Mouse (Mus musculus): ENCODE data around the gene Polr1b. TPM values are rescaled to one million over a fixed set of nuclear protein-coding genes. Genes with fewer than 3 reads are reported as not detected.

Polr1b gene
- polyA plus RNA-seq, 1 experiment from 2014 or later, result 26.8 TPM

DNA sequence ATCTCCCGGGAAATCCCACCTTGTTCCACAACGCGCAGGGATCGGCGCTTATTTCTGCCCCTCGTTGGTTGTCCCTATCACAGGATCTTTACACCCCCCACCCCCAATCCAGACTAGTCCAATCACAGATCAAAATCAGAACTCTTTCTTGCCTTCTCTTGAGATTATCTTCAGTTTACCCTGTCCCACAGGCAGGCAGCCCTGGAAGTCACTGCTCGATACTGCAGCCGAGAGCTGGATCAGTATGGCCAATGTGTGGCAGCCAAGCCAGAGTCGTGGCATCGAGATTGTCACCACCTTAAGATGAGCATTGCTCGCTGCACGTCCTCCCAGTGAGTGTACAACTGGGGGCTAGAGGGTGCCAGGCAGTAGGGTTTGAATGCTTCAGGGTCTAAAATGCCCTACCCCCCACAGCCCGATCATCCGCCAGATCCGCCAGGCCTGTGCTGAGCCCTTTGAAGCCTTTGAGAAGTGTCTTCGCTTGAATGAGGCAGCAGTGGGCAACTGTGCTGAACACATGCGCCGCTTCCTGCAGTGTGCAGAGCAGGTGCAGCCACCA is 29.3 kb downstream of the Polr1b start:
- Histone ChIP-seq H3K27ac (ENCODE audit: low read length) (peak overlapping the region; percentile 88; the same call in 1 of the 2 replicates), H3K4me1 (ENCODE audit: control insufficient read depth, insufficient read depth, low read length) (peaks cover 10% of the 10 kb centered on the region; the same call in 1 of the 2 replicates), H3K36me3 (ENCODE audit: control insufficient read depth, insufficient read depth, low read length) (peaks cover 31% of the 10 kb centered on the region), H3K4me2 (replicated peaks; ENCODE audit: low read depth, low read length) (peak overlapping the region; percentile 88), H3K9me3 (ENCODE audit: control insufficient read depth, low read depth, low read length) (peaks cover 7% of the 10 kb centered on the region; the same call in 1 of the 2 replicates), H3K9ac (replicated peaks; ENCODE audit: low read depth, low read length) (peak overlapping the region; percentile 63), H3K4me3 (ENCODE audit: low read depth, low read length) (peak overlapping the region; percentile 48), H3K27me3 (ENCODE audit: control insufficient read depth, insufficient read depth, low read length) (no peaks in the 10 kb centered on the region)
- peak; percentile 20 for ATAC-seq (ENCODE audit: insufficient number of reproducible peaks, insufficient read depth, low FRiP score, low read depth)
- WGBS, result 37% methylated on average over 18 of the region's 18 CpGs

DNA sequence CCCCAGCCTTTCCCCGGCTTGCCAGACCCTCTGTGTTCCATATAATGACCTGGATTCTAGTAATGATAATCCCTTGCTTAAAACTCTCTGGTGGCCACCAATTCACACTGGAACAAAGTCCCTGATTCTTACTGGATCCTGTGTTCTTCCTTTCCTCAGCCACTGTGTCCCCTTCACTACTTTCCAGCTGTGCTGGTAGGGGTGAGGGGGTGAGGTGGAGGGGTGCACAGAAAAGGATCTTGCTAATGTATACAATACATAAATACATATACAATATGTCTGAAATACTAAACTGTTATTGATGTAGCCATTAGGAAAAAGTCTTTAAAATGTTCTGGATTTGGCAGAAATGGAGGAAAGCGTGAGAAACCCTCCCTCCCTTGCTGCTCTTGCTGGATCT is 30.0 kb downstream of the Polr1b start:
- 0 out of 2 replicates have a peak overlapping the region, but pooled peaks have one; percentile 88 for H3K27ac ChIP-seq (ENCODE audit: low read length)
- no peak for ATAC-seq (ENCODE audit: insufficient number of reproducible peaks, insufficient read depth, low FRiP score, low read depth)
- WGBS, result 90% methylated on average over 2 of the region's 2 CpGs
- H3K9me3 ChIP-seq (ENCODE audit: control insufficient read depth, low read depth, low read length), result peaks cover 7% of the 10 kb centered on the region; the same call in 1 of the 2 replicates
- H3K9ac ChIP-seq (replicated peaks; ENCODE audit: low read depth, low read length), result no peak overlapping the region
- no peak overlapping the region; the same call in 1 of the 2 replicates for H3K4me2 ChIP-seq (replicated peaks; ENCODE audit: low read depth, low read length)
- peaks cover 10% of the 10 kb centered on the region; the same call in 1 of the 2 replicates for H3K4me1 ChIP-seq (ENCODE audit: control insufficient read depth, insufficient read depth, low read length)
- H3K36me3 ChIP-seq (ENCODE audit: control insufficient read depth, insufficient read depth, low read length), result peaks cover 25% of the 10 kb centered on the region
- no peak overlapping the region for H3K4me3 ChIP-seq (ENCODE audit: low read depth, low read length)
- no peaks in the 10 kb centered on the region for H3K27me3 ChIP-seq (ENCODE audit: control insufficient read depth, insufficient read depth, low read length)

DNA sequence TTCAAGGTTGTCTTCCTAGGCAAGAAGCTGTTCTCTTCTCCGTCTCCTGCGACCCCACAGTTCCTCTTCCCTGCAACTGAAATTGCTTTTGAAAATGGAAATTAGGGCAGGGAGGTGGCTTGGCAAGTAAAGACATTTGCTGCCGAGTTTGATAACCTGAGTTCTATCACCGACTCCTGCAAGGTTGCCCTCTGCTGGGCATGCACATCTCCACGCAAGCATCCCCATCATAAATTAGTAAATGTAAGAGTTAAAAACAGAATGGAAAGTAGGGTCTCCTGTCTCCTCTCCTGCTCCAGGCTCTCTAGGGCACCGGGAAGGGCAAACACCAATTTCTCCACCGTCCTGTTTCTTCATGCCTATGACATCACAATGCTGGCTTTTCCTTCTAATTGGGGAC is 31.4 kb downstream of the Polr1b start:
- H3K36me3 ChIP-seq (ENCODE audit: control insufficient read depth, insufficient read depth, low read length), result peaks cover 17% of the 10 kb centered on the region
- H3K4me1 ChIP-seq (ENCODE audit: control insufficient read depth, insufficient read depth, low read length), result peaks cover 10% of the 10 kb centered on the region; the same call in 1 of the 2 replicates
- WGBS, result 95% methylated on average over 7 of the region's 7 CpGs
- H3K4me3 ChIP-seq (ENCODE audit: low read depth, low read length), result no peak overlapping the region
- H3K27me3 ChIP-seq (ENCODE audit: control insufficient read depth, insufficient read depth, low read length), result no peaks in the 10 kb centered on the region
- H3K9ac ChIP-seq (replicated peaks; ENCODE audit: low read depth, low read length), result no peak overlapping the region
- no peak for ATAC-seq (ENCODE audit: insufficient number of reproducible peaks, insufficient read depth, low FRiP score, low read depth)
- no peak overlapping the region for H3K4me2 ChIP-seq (replicated peaks; ENCODE audit: low read depth, low read length)
- H3K27ac ChIP-seq (ENCODE audit: low read length), result no peak overlapping the region
- peaks cover 7% of the 10 kb centered on the region; the same call in 1 of the 2 replicates for H3K9me3 ChIP-seq (ENCODE audit: control insufficient read depth, low read depth, low read length)

DNA sequence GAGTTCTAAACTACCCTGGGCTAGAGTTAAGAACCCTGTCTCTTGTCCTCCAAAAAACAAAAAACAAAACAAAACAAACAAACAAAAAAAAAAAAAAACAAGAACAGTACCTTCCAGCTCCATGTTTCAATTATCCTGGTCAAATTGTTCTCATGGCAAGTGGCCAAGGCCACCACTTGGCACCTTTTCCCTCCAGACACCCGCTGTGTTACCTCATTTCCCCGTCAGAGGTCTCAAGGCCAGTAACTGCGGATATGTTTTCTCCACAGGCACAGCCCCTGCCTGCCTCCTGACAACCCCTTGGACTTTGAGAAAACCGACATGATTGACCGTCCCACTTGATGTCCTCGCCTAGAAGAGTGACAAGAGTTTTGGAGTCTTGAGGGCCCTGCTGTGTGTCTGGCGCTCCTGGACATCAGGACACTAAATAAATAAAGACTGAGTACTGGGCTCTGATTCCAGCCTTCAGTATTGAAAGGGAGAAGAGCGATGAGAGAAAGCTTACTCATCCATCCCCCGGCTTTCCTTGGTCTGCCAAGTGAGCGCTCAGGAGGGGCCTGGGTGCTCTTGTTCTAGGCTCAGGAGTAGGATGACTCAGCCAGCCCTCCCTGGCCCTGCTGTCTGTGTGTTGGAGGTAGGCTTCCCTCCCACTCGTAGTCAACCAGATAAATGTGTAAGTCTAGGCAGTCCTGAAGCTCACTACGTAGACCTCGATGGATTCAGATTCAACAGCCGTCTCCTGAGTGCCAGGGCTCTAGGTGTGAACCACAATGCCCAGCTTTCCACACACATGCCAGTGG is 32.4 kb downstream of the Polr1b start:
- H3K36me3 ChIP-seq (ENCODE audit: control insufficient read depth, insufficient read depth, low read length), result peaks cover 15% of the 10 kb centered on the region
- H3K27me3 ChIP-seq (ENCODE audit: control insufficient read depth, insufficient read depth, low read length), result no peaks in the 10 kb centered on the region
- no peak overlapping the region for H3K9ac ChIP-seq (replicated peaks; ENCODE audit: low read depth, low read length)
- H3K27ac ChIP-seq (ENCODE audit: low read length), result no peak overlapping the region
- H3K4me2 ChIP-seq (replicated peaks; ENCODE audit: low read depth, low read length), result no peak overlapping the region
- H3K9me3 ChIP-seq (ENCODE audit: control insufficient read depth, low read depth, low read length), result peaks cover 7% of the 10 kb centered on the region; the same call in 1 of the 2 replicates
- ATAC-seq (ENCODE audit: insufficient number of reproducible peaks, insufficient read depth, low FRiP score, low read depth), result no peak
- no peak overlapping the region for H3K4me3 ChIP-seq (ENCODE audit: low read depth, low read length)
- whole genome bisulfite sequencing, result 95% methylated on average over 14 of the region's 14 CpGs
- peaks cover 10% of the 10 kb centered on the region; the same call in 1 of the 2 replicates for H3K4me1 ChIP-seq (ENCODE audit: control insufficient read depth, insufficient read depth, low read length)

DNA sequence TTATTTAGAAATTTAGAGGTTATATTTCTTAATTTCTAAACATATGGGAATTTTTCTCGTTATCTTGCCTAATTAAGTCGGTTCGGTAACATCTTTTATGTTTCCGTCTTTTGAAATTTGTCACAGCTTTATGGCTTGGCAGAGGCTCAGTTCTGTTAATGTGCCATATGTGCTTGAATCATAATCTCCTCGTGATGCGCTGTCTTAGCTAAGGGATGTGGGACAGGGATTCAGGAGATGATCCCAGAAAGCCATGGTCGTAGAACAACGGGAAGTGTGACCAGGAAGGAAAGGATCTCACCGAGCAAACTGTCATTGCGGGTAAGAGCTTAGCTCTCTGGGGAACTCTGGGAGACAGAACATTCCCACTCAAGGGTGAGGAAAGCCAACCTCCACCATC is 39.1 kb downstream of the Polr1b start:
- no peak for ATAC-seq (ENCODE audit: insufficient number of reproducible peaks, insufficient read depth, low FRiP score, low read depth)
- 89% methylated on average over 10 of the region's 10 CpGs for WGBS
- no peak overlapping the region for H3K27ac ChIP-seq (ENCODE audit: low read length)

DNA sequence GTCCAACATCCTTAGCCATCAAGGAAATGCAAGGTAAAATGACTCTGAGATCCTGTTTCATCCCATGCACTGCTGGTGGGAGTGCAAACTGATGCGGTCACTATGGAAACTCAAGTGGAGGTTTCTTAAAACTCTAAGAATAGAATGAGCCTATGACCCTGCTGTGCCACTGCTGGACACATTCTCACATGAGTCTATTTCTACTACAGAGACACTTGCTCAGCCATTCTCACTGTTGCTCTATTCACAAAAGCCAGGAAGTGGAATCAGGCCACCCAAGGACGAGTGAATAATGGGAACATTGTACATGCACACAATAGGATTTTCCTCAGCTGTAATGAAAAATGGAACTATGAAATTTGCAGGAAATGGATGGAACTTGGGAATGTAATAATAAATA is 48.0 kb downstream of the Polr1b start:
- WGBS, result 66% methylated on average over 2 of the region's 2 CpGs
- no peak for ATAC-seq (ENCODE audit: insufficient number of reproducible peaks, insufficient read depth, low FRiP score, low read depth)
- H3K27ac ChIP-seq (ENCODE audit: low read length), result no peak overlapping the region

More for the DNA sequence above, 39.1 kb downstream of the Polr1b start:
- H3K36me3 ChIP-seq (ENCODE audit: control insufficient read depth, insufficient read depth, low read length), result no peaks in the 10 kb centered on the region
- H3K27me3 ChIP-seq (ENCODE audit: control insufficient read depth, insufficient read depth, low read length), result no peaks in the 10 kb centered on the region
- H3K4me2 ChIP-seq (replicated peaks; ENCODE audit: low read depth, low read length), result no peak overlapping the region
- H3K4me1 ChIP-seq (ENCODE audit: control insufficient read depth, insufficient read depth, low read length), result no peaks in the 10 kb centered on the region
- H3K4me3 ChIP-seq (ENCODE audit: low read depth, low read length), result no peak overlapping the region
- H3K9me3 ChIP-seq (ENCODE audit: control insufficient read depth, low read depth, low read length), result no peaks in the 10 kb centered on the region
- H3K9ac ChIP-seq (replicated peaks; ENCODE audit: low read depth, low read length), result no peak overlapping the region

DNA sequence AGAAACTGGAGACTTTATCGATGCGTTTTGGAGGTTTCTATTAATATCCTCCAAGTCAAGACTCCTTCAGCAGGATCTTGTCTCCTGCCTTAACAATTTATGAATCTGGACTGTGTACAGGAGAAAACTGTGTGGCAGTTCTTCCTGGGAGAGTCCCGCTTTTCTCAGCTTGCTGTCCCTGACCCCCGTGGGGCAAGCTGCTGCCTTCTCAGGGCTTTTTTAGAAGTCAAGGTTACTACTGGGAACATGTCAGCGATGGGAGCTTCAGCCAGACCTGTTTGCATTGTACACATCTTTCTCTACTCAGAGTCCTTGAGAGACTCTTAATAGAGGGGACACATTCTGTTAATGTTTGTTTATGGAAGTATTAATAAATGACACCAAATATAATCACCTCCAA is 49.6 kb downstream of the Polr1b start:
- no peak overlapping the region for H3K9ac ChIP-seq (replicated peaks; ENCODE audit: low read depth, low read length)
- H3K4me3 ChIP-seq (ENCODE audit: low read depth, low read length), result no peak overlapping the region
- H3K36me3 ChIP-seq (ENCODE audit: control insufficient read depth, insufficient read depth, low read length), result no peaks in the 10 kb centered on the region
- ATAC-seq (ENCODE audit: insufficient number of reproducible peaks, insufficient read depth, low FRiP score, low read depth), result no peak
- no peaks in the 10 kb centered on the region for H3K27me3 ChIP-seq (ENCODE audit: control insufficient read depth, insufficient read depth, low read length)
- no peaks in the 10 kb centered on the region for H3K9me3 ChIP-seq (ENCODE audit: control insufficient read depth, low read depth, low read length)
- 81% methylated on average over 5 of the region's 5 CpGs for WGBS
- no peaks in the 10 kb centered on the region for H3K4me1 ChIP-seq (ENCODE audit: control insufficient read depth, insufficient read depth, low read length)
- no peak overlapping the region for H3K4me2 ChIP-seq (replicated peaks; ENCODE audit: low read depth, low read length)
- H3K27ac ChIP-seq (ENCODE audit: low read length), result no peak overlapping the region

More for the DNA sequence above, 48.0 kb downstream of the Polr1b start:
- H3K27me3 ChIP-seq (ENCODE audit: control insufficient read depth, insufficient read depth, low read length), result no peaks in the 10 kb centered on the region
- H3K36me3 ChIP-seq (ENCODE audit: control insufficient read depth, insufficient read depth, low read length), result no peaks in the 10 kb centered on the region
- no peak overlapping the region for H3K9ac ChIP-seq (replicated peaks; ENCODE audit: low read depth, low read length)
- H3K4me3 ChIP-seq (ENCODE audit: low read depth, low read length), result no peak overlapping the region
- no peaks in the 10 kb centered on the region for H3K9me3 ChIP-seq (ENCODE audit: control insufficient read depth, low read depth, low read length)
- no peak overlapping the region for H3K4me2 ChIP-seq (replicated peaks; ENCODE audit: low read depth, low read length)
- no peaks in the 10 kb centered on the region for H3K4me1 ChIP-seq (ENCODE audit: control insufficient read depth, insufficient read depth, low read length)

DNA sequence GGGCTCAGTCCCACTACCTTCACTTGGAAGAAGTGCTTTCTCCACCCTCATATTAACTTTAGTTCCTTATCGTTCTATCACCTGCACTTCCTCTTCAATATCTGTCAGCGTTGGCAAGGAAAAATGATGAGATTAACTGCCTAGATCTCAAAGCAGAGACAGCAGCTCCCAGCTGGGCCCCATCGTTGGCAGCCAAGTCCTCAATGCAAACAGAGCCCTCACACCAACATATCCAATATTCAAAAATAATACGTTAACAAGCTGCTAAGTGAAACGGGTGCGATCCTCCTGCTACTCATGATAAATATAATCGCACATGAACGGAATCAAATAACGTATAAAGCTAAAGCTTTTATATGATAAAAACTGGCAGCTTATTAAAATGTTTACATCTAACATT is 50.3 kb downstream of the Polr1b start:
- Histone ChIP-seq H3K36me3 (ENCODE audit: control insufficient read depth, insufficient read depth, low read length) (no peaks in the 10 kb centered on the region), H3K4me1 (ENCODE audit: control insufficient read depth, insufficient read depth, low read length) (no peaks in the 10 kb centered on the region), H3K4me2 (replicated peaks; ENCODE audit: low read depth, low read length) (no peak overlapping the region), H3K4me3 (ENCODE audit: low read depth, low read length) (no peak overlapping the region), H3K27me3 (ENCODE audit: control insufficient read depth, insufficient read depth, low read length) (no peaks in the 10 kb centered on the region), H3K27ac (ENCODE audit: low read length) (no peak overlapping the region), H3K9ac (replicated peaks; ENCODE audit: low read depth, low read length) (no peak overlapping the region), H3K9me3 (ENCODE audit: control insufficient read depth, low read depth, low read length) (no peaks in the 10 kb centered on the region)
- no peak for ATAC-seq (ENCODE audit: insufficient number of reproducible peaks, insufficient read depth, low FRiP score, low read depth)
- WGBS, result 70% methylated on average over 9 of the region's 9 CpGs
